Mouse (Mus musculus) CH12.LX (cell line): ENCODE data around the gene Gne. TPM values are rescaled to one million over a fixed set of nuclear protein-coding genes. Genes with fewer than 3 reads are reported as not detected.
A peak's percentile ranks its signal among the peaks of the same experiment; 100 is the strongest.

Experiments used
- DNase-seq: peaks from one replicate; pipeline ENCODE4 v3.0.0-alpha.2; 2013; ENCODE audit errors: extremely low read depth
- H3K27ac ChIP-seq: 2 replicates; pipeline ENCODE4 v1.5.1; 2012; ENCODE audit warnings: low read depth, mild to moderate bottlenecking, control low read depth, moderate library complexity; ENCODE audit not compliant: insufficient read depth
- H3K27me3 ChIP-seq: replicated peaks from 2 replicates; pipeline ENCODE3; 2012; ENCODE audit warnings: inconsistent platforms
- H3K36me3 ChIP-seq, 2 experiments: replicated peaks in 1 of 2; 2 replicates each; pipeline versions ENCODE3 to v1.6.1; 2012; ENCODE audit warnings: inconsistent platforms in 1 of 2, low read length in 1 of 2, mild to moderate bottlenecking in 1 of 2, mixed read lengths in 1 of 2, moderate library complexity in 1 of 2; ENCODE audit not compliant: control insufficient read depth in 1 of 2, insufficient read depth in 1 of 2
- H3K4me1 ChIP-seq, 2 experiments: 2 replicates each; pipeline ENCODE4 v1.6.1; 2012; ENCODE audit warnings: inconsistent platforms in 1 of 2, moderate library complexity in 1 of 2; ENCODE audit not compliant: insufficient read depth in 2 of 2, control insufficient read depth in 1 of 2
- H3K4me2 ChIP-seq: 2 replicates; pipeline ENCODE4 v1.6.1; 2012; ENCODE audit warnings: low read depth, mild to moderate bottlenecking, control low read depth; ENCODE audit not compliant: poor library complexity, insufficient read depth, severe bottlenecking
- H3K4me3 ChIP-seq, 3 experiments: fragments of 150-350 bp in 1 of 3; sonication (generic) in 1 of 3; replicated peaks in 1 of 3; 2 replicates each; pipeline versions ENCODE3 to v1.5.1; 2011 to 2012; ENCODE audit warnings: low read depth in 2 of 3, low read length in 2 of 3, mild to moderate bottlenecking in 2 of 3, moderate library complexity in 2 of 3, control low read depth in 1 of 3, improper control_type of control experiment in 1 of 3, inconsistent platforms in 1 of 3, mixed read lengths in 1 of 3; ENCODE audit not compliant: poor library complexity in 1 of 3
- H3K79me2 ChIP-seq: replicated peaks from 2 replicates; pipeline ENCODE4 v1.6.1; 2012; ENCODE audit warnings: mild to moderate bottlenecking, moderate library complexity; ENCODE audit not compliant: control insufficient read depth, poor library complexity, insufficient read depth, severe bottlenecking; ENCODE audit errors: extremely low read depth
- H3K9ac ChIP-seq: 2 replicates; pipeline ENCODE4 v1.6.1; 2012; ENCODE audit warnings: low read depth, mild to moderate bottlenecking, control low read depth, moderate library complexity; ENCODE audit not compliant: insufficient read depth
- H3K9me3 ChIP-seq: replicated peaks from 2 replicates; pipeline ENCODE3; 2012; ENCODE audit warnings: low read length, inconsistent platforms, mixed read lengths
- BHLHE40 ChIP-seq: IDR thresholded peaks from 2 replicates; pipeline ENCODE4 v1.6.1; 2011; ENCODE audit warnings: mild to moderate bottlenecking, low read depth, low read length, improper control_type of control experiment
- CHD1 ChIP-seq: IDR thresholded peaks from 2 replicates; pipeline ENCODE4 v1.6.1; 2012; ENCODE audit warnings: low read depth, low read length, improper control_type of control experiment, inconsistent platforms
- CHD2 ChIP-seq: IDR thresholded peaks from 2 replicates; pipeline ENCODE4 v1.6.1; 2011; ENCODE audit warnings: low read length, improper control_type of control experiment
- CTCF ChIP-seq, 2 experiments: IDR thresholded peaks in 1 of 2; conservative IDR thresholded peaks in 1 of 2; 2 replicates each; pipeline ENCODE4 v1.5.1; 2011 to 2012; ENCODE audit warnings: low read depth in 2 of 2, low read length in 2 of 2, improper control_type of control experiment in 1 of 2, inconsistent platforms in 1 of 2, mild to moderate bottlenecking in 1 of 2, moderate library complexity in 1 of 2
- E2F4 ChIP-seq: IDR thresholded peaks from 2 replicates; pipeline ENCODE4 v1.6.1; 2011; ENCODE audit warnings: low read depth, low read length, improper control_type of control experiment; ENCODE audit not compliant: insufficient replicate concordance
- ETS1 ChIP-seq: conservative IDR thresholded peaks from 2 replicates; pipeline ENCODE4 v1.6.1; 2012; ENCODE audit warnings: low read depth, mild to moderate bottlenecking, inconsistent platforms, low read length, improper control_type of control experiment, moderate library complexity
- HCFC1 ChIP-seq: IDR thresholded peaks from 2 replicates; pipeline ENCODE4 v1.6.1; 2012; ENCODE audit warnings: low read depth, mild to moderate bottlenecking, inconsistent platforms, low read length, improper control_type of control experiment
- IRF4 ChIP-seq: IDR thresholded peaks from 2 replicates; pipeline ENCODE4 v1.6.1; 2014; ENCODE audit warnings: low read depth, mild to moderate bottlenecking, inconsistent platforms, low read length, improper control_type of control experiment
- JUND ChIP-seq: conservative IDR thresholded peaks from 2 replicates; pipeline ENCODE4 v1.6.1; 2011; ENCODE audit warnings: low read depth, low read length, improper control_type of control experiment
- KAT2A ChIP-seq: IDR thresholded peaks from 2 replicates; pipeline ENCODE4 v1.6.1; 2012; ENCODE audit warnings: low read length, improper control_type of control experiment, inconsistent platforms; ENCODE audit not compliant: insufficient replicate concordance
- MAFK ChIP-seq: IDR thresholded peaks from 2 replicates; pipeline ENCODE4 v1.6.1; 2011; ENCODE audit warnings: low read length, improper control_type of control experiment; ENCODE audit not compliant: insufficient replicate concordance
- MAX ChIP-seq: IDR thresholded peaks from 2 replicates; pipeline ENCODE4 v1.6.1; 2011; ENCODE audit warnings: low read length, improper control_type of control experiment
- MAZ ChIP-seq: IDR thresholded peaks from 2 replicates; pipeline ENCODE4 v1.6.1; 2012; ENCODE audit warnings: low read depth, mild to moderate bottlenecking, inconsistent platforms, low read length, improper control_type of control experiment, moderate library complexity
- MEF2A ChIP-seq: IDR thresholded peaks from 2 replicates; pipeline ENCODE4 v1.6.1; 2014; ENCODE audit warnings: low read depth, mild to moderate bottlenecking, inconsistent platforms, low read length, improper control_type of control experiment, borderline replicate concordance
- MXI1 ChIP-seq: IDR thresholded peaks from 2 replicates; pipeline ENCODE4 v1.6.1; 2011; ENCODE audit warnings: mild to moderate bottlenecking, low read depth, low read length, improper control_type of control experiment
- NRF1 ChIP-seq: IDR thresholded peaks from 2 replicates; pipeline ENCODE4 v1.6.1; 2014; ENCODE audit warnings: low read depth, mild to moderate bottlenecking, inconsistent platforms, low read length, improper control_type of control experiment, moderate library complexity
- POLR2A ChIP-seq: IDR thresholded peaks from 2 replicates; pipeline ENCODE4 v1.6.1; 2011; ENCODE audit warnings: low read depth, mild to moderate bottlenecking, improper control_type of control experiment, low read length
- POLR2AphosphoS2 ChIP-seq: IDR thresholded peaks from 2 replicates; pipeline ENCODE4 v1.6.1; 2011; ENCODE audit warnings: low read depth, low read length, improper control_type of control experiment
- RAD21 ChIP-seq: IDR thresholded peaks from 2 replicates; pipeline ENCODE4 v1.6.1; 2011; ENCODE audit warnings: low read depth, mild to moderate bottlenecking, low read length, improper control_type of control experiment, moderate library complexity
- RCOR1 ChIP-seq: conservative IDR thresholded peaks from 2 replicates; pipeline ENCODE4 v1.6.1; 2012; ENCODE audit warnings: low read depth, mild to moderate bottlenecking, inconsistent platforms, low read length, improper control_type of control experiment
- SMC3 ChIP-seq: IDR thresholded peaks from 2 replicates; pipeline ENCODE4 v1.6.1; 2011; ENCODE audit warnings: low read depth, low read length, improper control_type of control experiment
- TBP ChIP-seq: conservative IDR thresholded peaks from 2 replicates; pipeline ENCODE4 v1.6.1; 2011; ENCODE audit warnings: low read depth, low read length, improper control_type of control experiment
- UBTF ChIP-seq: IDR thresholded peaks from 2 replicates; pipeline ENCODE4 v1.6.1; 2012; ENCODE audit warnings: low read depth, mild to moderate bottlenecking, inconsistent platforms, low read length, improper control_type of control experiment, moderate library complexity
- USF1 ChIP-seq: IDR thresholded peaks from 2 replicates; pipeline ENCODE4 v1.6.1; 2014; ENCODE audit warnings: low read depth, mild to moderate bottlenecking, inconsistent platforms, low read length, improper control_type of control experiment
- ZKSCAN1 ChIP-seq: IDR thresholded peaks from 2 replicates; pipeline ENCODE4 v1.6.1; 2012; ENCODE audit warnings: low read depth, inconsistent platforms, low read length, improper control_type of control experiment, borderline replicate concordance
- dilution Hi-C: fragments of 300-500 bp; cut with MboI; formaldehyde crosslinking; loops from 2 replicates; pipeline ENCODE4 v1.14.3; 2020; ENCODE audit warnings: low sequenced_read_pairs; ENCODE audit not compliant: extremely low pct_unique_long_range_greater_than_20kb, extremely low pct_ligation_motif_present
- in situ Hi-C: fragments of 300-500 bp; cut with MboI; formaldehyde crosslinking; loops from 3 replicates; pipeline ENCODE4 v1.14.3; 2019; ENCODE audit warnings: low sequenced_read_pairs, low pct_ligation_motif_present, low pct_unique_long_range_greater_than_20kb, mixed read lengths
- polyA plus RNA-seq: library from polyadenylated mRNA; unstranded; fragments of >175 nt; gene quantifications from 2 replicates; pipeline ENCODE4 v1.2.1, GENCODE M21; 2012; ENCODE audit warnings: low read depth; ENCODE audit not compliant: insufficient read length
- total RNA-seq, 2 experiments: library from RNA; depleted of rRNA; stranded (reverse); fragments of 300-350 nt in 1 of 2; fragments of >200 nt in 1 of 2; gene quantifications; 2 replicates each; pipeline ENCODE4 v1.2.3; 2012 to 2014

Gne gene
- total and polyA plus RNA-seq, 3 experiments, result 34.4 to 37.1 (median 35.3) TPM

DNA sequence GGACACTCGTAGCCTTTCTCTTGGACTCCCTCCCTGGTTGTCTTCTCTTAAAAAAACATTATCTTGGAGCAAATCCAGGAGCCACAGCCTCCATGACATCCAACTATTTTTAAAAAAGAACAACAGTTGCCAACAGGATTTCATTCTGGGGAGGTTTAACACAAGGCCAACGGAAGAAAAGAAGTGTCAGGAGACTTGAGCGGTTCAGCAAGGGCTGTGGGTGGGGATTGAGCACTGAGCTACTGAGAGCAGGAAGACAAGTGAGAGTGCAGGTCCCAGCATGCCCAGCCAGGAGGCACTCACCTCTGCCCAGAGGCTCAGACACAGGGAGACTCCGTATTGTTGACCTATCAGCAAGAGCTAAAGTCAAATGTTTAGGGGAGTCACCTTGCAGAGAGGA, 28.8 kb upstream of the Gne start:
- no peaks in the 10 kb centered on the region for H3K27me3 ChIP-seq
- dilution Hi-C loops, result no loop called here

DNA sequence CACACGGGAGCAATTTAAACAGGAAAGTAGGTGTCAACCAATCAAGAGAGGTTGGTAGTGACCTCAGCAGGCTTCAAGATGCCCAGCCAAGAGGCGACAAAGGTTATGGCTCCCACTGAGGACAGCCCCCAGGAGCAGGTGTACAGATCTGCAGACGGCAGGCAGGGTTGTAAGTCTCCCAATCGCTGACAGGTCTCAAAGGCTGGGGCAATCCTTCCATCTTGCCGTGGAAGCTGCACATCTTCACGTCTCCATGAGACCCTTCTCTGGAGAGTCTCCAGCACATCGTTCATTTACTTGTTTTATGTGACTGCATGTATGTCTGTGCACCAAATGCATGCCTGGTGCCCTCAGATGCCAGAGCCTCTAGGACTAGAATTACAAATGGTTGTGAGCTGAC, 26.8 kb upstream of the Gne start:
- no peaks in the 10 kb centered on the region for H3K9me3 ChIP-seq
- H3K4me3 ChIP-seq, result no peak overlapping the region
- dilution Hi-C loops, result no loop called here
- H3K36me3 ChIP-seq, result no peaks in the 10 kb centered on the region
- in situ Hi-C loops, result no loop called here
- no peaks in the 10 kb centered on the region for H3K79me2 ChIP-seq
- TF ChIP-seq CHD1 (no peak), MAFK (no peak), POLR2AphosphoS2 (no peak)
- TF ChIP-seq, all 38 proteins: peak for 0
- Histone ChIP-seq H3K9ac (no peak overlapping the region), H3K27ac (no peak overlapping the region), H3K4me1 (peaks cover 16 to 40% of the 10 kb centered on the region in 2 experiments), H3K27me3 (peaks cover 1% of the 10 kb centered on the region), H3K4me2 (no peak overlapping the region)
- no peak for DNase-seq

More for the DNA sequence above, 28.8 kb upstream of the Gne start:
- Histone ChIP-seq H3K4me1 (peaks cover 13 to 21% of the 10 kb centered on the region in 2 experiments), H3K36me3 (no peaks in the 10 kb centered on the region), H3K4me2 (peak overlapping the region; percentile 78), H3K9me3 (no peaks in the 10 kb centered on the region), H3K4me3 (no peak overlapping the region), H3K9ac (peak overlapping the region; percentile 51), H3K27ac (peak overlapping the region; percentile 63; the same call in 1 of the 2 replicates), H3K79me2 (no peaks in the 10 kb centered on the region)
- TF ChIP-seq MXI1, result peak; percentile 15; the same call in 1 of the 2 replicates
- no peak for TF ChIP-seq MEF2A
- TF ChIP-seq USF1, result no peak
- TF ChIP-seq CTCF (conservative IDR thresholded peaks at IDR 0.05 in 1 of 2, IDR thresholded peaks at IDR 0.05 in 1 of 2; ENCODE audit: low read depth in 2 of 2, low read length in 2 of 2), result peak in 1 of 2 experiments; percentile 28; a peak in 2 of 4 replicates
- TF ChIP-seq HCFC1, result peak; percentile 16; the same call in 1 of the 2 replicates
- 0 out of 2 replicates have a peak, but pooled peaks have one; percentile 43 for TF ChIP-seq TBP
- TF ChIP-seq SMC3, result no peak
- TF ChIP-seq KAT2A, result no peak
- no peak for TF ChIP-seq ZKSCAN1
- TF ChIP-seq E2F4, result no peak
- TF ChIP-seq NRF1, result no peak
- no peak for TF ChIP-seq MAX
- no peak for TF ChIP-seq JUND
- TF ChIP-seq ETS1, result no peak
- no peak for TF ChIP-seq RAD21
- TF ChIP-seq MAZ, result 0 out of 2 replicates have a peak, but pooled peaks have one; percentile 43
- TF ChIP-seq CHD2, result no peak
- TF ChIP-seq CHD1, result no peak
- no peak for TF ChIP-seq MAFK
- TF ChIP-seq UBTF, result no peak
- TF ChIP-seq POLR2A, result peak; percentile 30; the same call in 1 of the 2 replicates
- no peak for TF ChIP-seq RCOR1
- TF ChIP-seq IRF4, result peak; percentile 55; the same call in 1 of the 2 replicates
- no peak for TF ChIP-seq BHLHE40
- peak; percentile 24 for DNase-seq
- in situ Hi-C loops, result no loop called here
